17 mouse cellular contexts compared by ENCODE assay signal in genomic region chr3:119086618-119087017, GRCm38 (mm10).
"Had no signal": no experiment of that assay in that cellular context is flagged by ENCODE, and none has a peak within 500 bp of the region (broad histone marks: within the 10 kb centered on the region; RNA-seq: fewer than 3 reads in every experiment).

No protein-coding gene starts in this region.

- H3K4me3 ChIP-seq: intestine, embryonic 15.5 days; layer of hippocampus, adult 2 months; liver, embryonic 15.5 days; megakaryocyte, embryonic 14.5 days; midbrain, embryonic 15.5 days; neural tube, embryonic 13.5 days had no signal

- H3K9ac ChIP-seq: intestine, embryonic 15.5 days; liver, embryonic 15.5 days; midbrain, embryonic 15.5 days; neural tube, embryonic 13.5 days had no signal

- ATAC-seq: intestine, embryonic 15.5 days; midbrain, embryonic 15.5 days had no signal

- H3K9me3 ChIP-seq: intestine, embryonic 15.5 days; liver, embryonic 15.5 days; megakaryocyte, embryonic 14.5 days; midbrain, embryonic 15.5 days had no signal

- H3K27me3 ChIP-seq: intestine, embryonic 15.5 days; liver, embryonic 15.5 days; megakaryocyte, embryonic 14.5 days; midbrain, embryonic 15.5 days; neural tube, embryonic 13.5 days had no signal

- H3K4me2 ChIP-seq: intestine, embryonic 15.5 days; liver, embryonic 11.5 days; liver, embryonic 15.5 days; midbrain, embryonic 11.5 days; midbrain, embryonic 15.5 days; neural tube, embryonic 13.5 days had no signal

- H3K36me3 ChIP-seq: intestine, embryonic 15.5 days; liver, embryonic 15.5 days; midbrain, embryonic 15.5 days; neural tube, embryonic 13.5 days had no signal

- H3K27ac ChIP-seq: intestine, embryonic 15.5 days; layer of hippocampus, adult 2 months; liver, embryonic 15.5 days; macrophage; midbrain, embryonic 15.5 days; neural tube, embryonic 13.5 days had no signal

- H3K4me1 ChIP-seq: intestine, embryonic 15.5 days; liver, embryonic 15.5 days; megakaryocyte, embryonic 14.5 days; midbrain, embryonic 15.5 days; neural tube, embryonic 13.5 days had no signal

- DNase-seq: kidney, adult 18-20 months; kidney, postnatal 10 days; kidney, postnatal 4 days; left cerebral cortex, postnatal 4 days; lung, adult 2 months; right cerebral cortex, adult 18-20 months; right cerebral cortex, postnatal 25 days; thymus, postnatal 14 days had no signal
